Mouse (Mus musculus) layer of hippocampus, postnatal 25 days (tissue): ENCODE data around the gene Tmed10. TPM values are rescaled to one million over a fixed set of nuclear protein-coding genes. Genes with fewer than 3 reads are reported as not detected.

Experiments used
- DNase-seq, 2 experiments: peaks; one replicate each; pipeline ENCODE4 v3.0.0; 2022; ENCODE audit warnings: mixed read lengths in 2 of 2, low spot score in 1 of 2; ENCODE audit errors: extremely low spot score in 1 of 2
- total RNA-seq, 2 experiments: library from RNA; stranded (reverse); gene quantifications; 2 replicates each; pipeline ENCODE4 v1.2.3; 2021

Gene Tmed10
- total RNA-seq, 2 experiments from 2014 or later = 162 TPM

GRCm38 (mm10) chr12:85380308-85380707, 5.7 kb upstream of the Tmed10 start:
- no peak for DNase-seq

GRCm38 (mm10) chr12:85378271-85378670, 3.6 kb upstream of the Tmed10 start:
- DNase-seq = no peak

- peak; percentile 54 to 65 for DNase-seq
These were observed 771 bp downstream of the Tmed10 start for GRCm38 (mm10) chr12:85373591-85374560.

GRCm38 (mm10) chr12:85372068-85372665, 2.5 kb downstream of the Tmed10 start:
- no peak for DNase-seq

- DNase-seq = no peak
These were observed 6.1 kb downstream of the Tmed10 start for GRCm38 (mm10) chr12:85368441-85369063.

- DNase-seq = no peak
These were observed 8.4 kb downstream of the Tmed10 start for GRCm38 (mm10) chr12:85366271-85366670.

DNA sequence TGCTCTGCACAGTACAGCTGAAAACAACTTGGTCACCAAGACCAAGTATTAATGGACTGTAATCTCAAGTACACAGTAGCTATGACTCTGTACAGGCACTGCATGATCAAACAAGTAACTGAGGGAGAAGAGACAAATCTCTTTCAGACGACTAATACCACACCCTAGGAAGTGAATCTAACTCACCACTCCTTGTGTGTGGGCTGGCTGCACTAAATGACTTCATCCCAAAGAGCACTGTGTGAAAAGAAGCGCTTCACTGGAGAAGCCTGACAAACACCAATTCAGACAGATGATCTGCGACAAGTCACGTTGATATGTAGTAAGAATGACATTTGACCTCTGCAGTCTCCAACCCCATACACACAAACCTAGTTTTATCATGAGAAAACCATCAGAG, 12.1 kb downstream of the Tmed10 start:
- DNase-seq = no peak

DNA sequence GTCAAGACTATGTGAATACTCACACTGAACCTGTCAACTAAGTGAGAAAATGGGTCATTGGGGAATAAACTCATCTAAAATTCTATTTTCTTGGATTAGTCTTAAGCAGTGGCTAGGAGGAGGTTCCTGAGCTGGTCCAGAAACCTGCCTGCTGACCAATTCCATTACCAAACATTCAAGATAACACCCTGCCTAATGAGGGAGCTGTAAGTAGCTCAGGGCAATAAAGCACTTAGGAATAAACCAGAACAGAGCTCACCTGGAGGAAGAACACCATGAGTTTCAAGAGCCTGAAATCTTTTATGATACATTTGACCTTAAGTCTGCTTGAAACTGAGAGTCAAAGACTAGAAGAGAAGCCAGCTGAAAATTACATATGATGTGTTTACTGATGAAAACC, 13.1 kb downstream of the Tmed10 start:
- DNase-seq = no peak

DNA sequence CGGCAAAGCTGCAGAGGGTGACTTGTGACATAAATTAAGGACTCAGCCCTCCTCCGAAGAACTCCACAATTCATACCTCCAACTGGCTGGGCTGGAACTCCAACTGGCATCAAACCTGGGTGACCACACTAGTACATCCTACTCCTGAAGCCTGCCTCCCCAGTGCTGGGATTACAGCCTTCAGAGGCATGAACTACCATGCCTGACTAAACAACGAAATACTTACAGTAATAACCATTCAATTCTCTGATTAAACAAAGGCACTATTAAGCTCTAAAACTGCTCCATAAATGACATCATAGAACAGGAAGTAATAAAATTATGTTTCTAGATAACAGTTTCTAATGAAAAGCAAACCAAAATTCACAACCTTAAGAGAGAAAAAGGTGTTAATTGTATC, 13.5 kb downstream of the Tmed10 start:
- DNase-seq = no peak

- no peak for DNase-seq
These were observed 20.6 kb downstream of the Tmed10 start for GRCm38 (mm10) chr12:85354061-85354460.

- DNase-seq = peak; percentile 32 to 36
These were observed 24.0 kb downstream of the Tmed10 start for GRCm38 (mm10) chr12:85350407-85351232.

DNA sequence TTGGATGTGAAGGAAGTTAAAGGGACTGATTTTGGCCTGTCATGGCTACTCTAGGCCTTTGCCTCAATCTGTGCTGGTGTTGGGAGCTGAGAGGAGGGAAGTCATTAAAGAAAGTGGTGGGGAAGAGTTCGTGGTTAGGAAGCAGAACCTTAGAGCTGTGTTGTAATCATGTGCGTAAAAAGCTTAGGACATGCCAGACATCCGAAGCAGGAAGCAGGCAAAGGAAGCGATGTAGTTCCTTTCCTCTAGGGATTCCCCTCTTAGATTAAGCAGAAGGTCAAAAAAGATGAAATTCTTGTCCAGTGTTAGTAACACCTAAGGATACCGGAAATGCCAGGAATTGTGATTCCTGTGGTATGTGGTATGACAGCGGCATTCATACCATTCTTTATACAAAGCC, 26.3 kb downstream of the Tmed10 start:
- no peak for DNase-seq

GRCm38 (mm10) chr12:85347196-85347595, 27.5 kb downstream of the Tmed10 start:
- no peak for DNase-seq

DNA sequence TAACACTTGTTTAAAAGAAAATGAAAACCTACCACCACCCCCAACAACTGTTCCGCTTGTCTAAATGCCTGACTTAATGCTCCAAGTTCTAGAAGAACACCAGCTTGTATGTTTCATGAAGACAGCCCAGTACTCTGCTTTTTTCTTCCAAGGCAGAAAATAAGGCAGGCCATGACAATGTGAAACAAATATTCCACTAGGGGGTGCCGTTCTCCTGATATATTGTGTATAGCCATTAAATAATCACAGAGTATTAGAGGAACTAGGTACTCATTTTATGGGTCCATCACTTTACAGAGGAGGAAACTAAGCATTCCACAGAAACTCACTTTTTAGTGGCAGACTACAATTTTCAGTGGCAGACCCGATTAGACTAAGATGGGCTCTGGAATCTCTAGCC, 28.3 kb downstream of the Tmed10 start:
- DNase-seq = no peak

- DNase-seq = no peak
These were observed 29.1 kb downstream of the Tmed10 start for GRCm38 (mm10) chr12:85345559-85345958.

- no peak for DNase-seq
These were observed 30.4 kb downstream of the Tmed10 start for GRCm38 (mm10) chr12:85344252-85344651.

GRCm38 (mm10) chr12:85342310-85342709, 32.3 kb downstream of the Tmed10 start:
- no peak for DNase-seq

- no peak for DNase-seq
These were observed 33.5 kb downstream of the Tmed10 start for GRCm38 (mm10) chr12:85341131-85341530.

DNA sequence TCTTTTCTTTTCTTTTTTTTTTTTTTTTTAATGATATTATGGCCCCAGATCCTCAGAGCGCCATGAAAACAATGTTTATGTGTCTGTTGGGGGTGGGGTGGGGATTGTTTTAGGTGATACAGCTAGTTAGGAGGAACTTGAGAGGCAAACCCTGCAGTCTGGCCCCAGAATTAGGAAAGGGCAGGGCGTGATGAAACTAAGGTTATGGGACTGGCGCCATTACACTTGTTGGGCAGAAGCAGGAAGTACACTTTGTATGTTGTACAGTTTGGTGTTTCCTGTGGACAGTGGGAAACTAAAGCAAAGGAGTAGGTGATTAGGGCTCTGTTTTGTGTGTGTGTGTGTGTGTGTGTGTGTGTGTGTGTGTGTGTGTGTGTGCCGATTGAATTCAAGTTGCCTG, 34.7 kb downstream of the Tmed10 start:
- no peak for DNase-seq

GRCm38 (mm10) chr12:85339243-85339729, 35.4 kb downstream of the Tmed10 start, which contains the start of gene Nek9:
TSS of gene Nek9 (minus strand) at chr12:85339362.
- DNase-seq = peak; percentile 91 to 94
